Mouse (Mus musculus) lung, postnatal 0 days (tissue): ENCODE data around the gene Rorb. TPM values are rescaled to one million over a fixed set of nuclear protein-coding genes. Genes with fewer than 3 reads are reported as not detected.

ENCODE experiments used
- ATAC-seq: fragments of 200-750 bp; cut with Nextera tagmentation; 2 replicates; pipeline ENCODE4 v1.8.0; 2017; ENCODE audit warnings: moderate library complexity
- DNase-seq: peaks from one replicate; pipeline ENCODE4 v3.0.0-alpha.2; 2016; ENCODE audit warnings: low spot score
- H3K27ac ChIP-seq: fragments of 300-500 bp; sonication (generic); 2 replicates; pipeline ENCODE4 v1.5.1; 2014; ENCODE audit warnings: antibody characterized with exemption, mild to moderate bottlenecking, low read length, mixed read lengths
- H3K27me3 ChIP-seq: fragments of 300-500 bp; sonication (generic); replicated peaks from 2 replicates; pipeline ENCODE4 v1.6.1; 2014; ENCODE audit warnings: low read length, mixed read lengths; ENCODE audit not compliant: insufficient read depth
- H3K36me3 ChIP-seq: fragments of 300-500 bp; sonication (generic); 2 replicates; pipeline ENCODE4 v1.6.1; 2014; ENCODE audit warnings: low read length, mixed read lengths; ENCODE audit not compliant: insufficient read depth
- H3K4me1 ChIP-seq: fragments of 300-500 bp; sonication (generic); 2 replicates; pipeline ENCODE4 v1.6.1; 2014; ENCODE audit warnings: antibody characterized with exemption, low read depth, low read length, mixed read lengths; ENCODE audit not compliant: insufficient read depth
- H3K4me2 ChIP-seq: fragments of 300-500 bp; sonication (generic); replicated peaks from 2 replicates; pipeline ENCODE4 v1.6.1; 2014; ENCODE audit warnings: low read depth, mild to moderate bottlenecking, low read length, moderate library complexity, mixed read lengths
- H3K4me3 ChIP-seq: fragments of 300-500 bp; sonication (generic); 2 replicates; pipeline ENCODE4 v1.5.1; 2014; ENCODE audit warnings: low read depth, low read length
- H3K9ac ChIP-seq: fragments of 300-500 bp; sonication (generic); replicated peaks from 2 replicates; pipeline ENCODE4 v1.6.1; 2014; ENCODE audit warnings: low read depth, mild to moderate bottlenecking
- H3K9me3 ChIP-seq: fragments of 300-500 bp; sonication (generic); 2 replicates; pipeline ENCODE4 v1.6.1; 2016; ENCODE audit warnings: low read length, mixed read lengths
- CTCF ChIP-seq: IDR thresholded peaks from 2 replicates; pipeline ENCODE4 v1.5.1; 2016; ENCODE audit warnings: antibody characterized with exemption, mild to moderate bottlenecking
- EP300 ChIP-seq: IDR thresholded peaks from 2 replicates; pipeline ENCODE4 v1.6.1; 2016; ENCODE audit warnings: antibody characterized with exemption, mild to moderate bottlenecking, control low read depth
- WGBS: fragments of 180-500 bp; shearing (Covaris S2); extraction: QIAGEN DNeasy Blood & Tissue Kit; methylation state at CpG from one replicate; pipeline ENCODE4 v1.1.7; 2014; 5-methylcytosine and 5-hydroxymethylcytosine counted together
- polyA plus RNA-seq: library from polyadenylated mRNA; unstranded; fragments of >200 nt; fragmentation: Nextera tagmentation; extraction: Ambion mirVana; gene quantifications from 2 replicates; pipeline ENCODE4 v1.2.1, GENCODE M21; 2015

The Rorb gene
- polyA plus RNA-seq, 1 experiment from 2014 or later = 0.14 TPM

DNA sequence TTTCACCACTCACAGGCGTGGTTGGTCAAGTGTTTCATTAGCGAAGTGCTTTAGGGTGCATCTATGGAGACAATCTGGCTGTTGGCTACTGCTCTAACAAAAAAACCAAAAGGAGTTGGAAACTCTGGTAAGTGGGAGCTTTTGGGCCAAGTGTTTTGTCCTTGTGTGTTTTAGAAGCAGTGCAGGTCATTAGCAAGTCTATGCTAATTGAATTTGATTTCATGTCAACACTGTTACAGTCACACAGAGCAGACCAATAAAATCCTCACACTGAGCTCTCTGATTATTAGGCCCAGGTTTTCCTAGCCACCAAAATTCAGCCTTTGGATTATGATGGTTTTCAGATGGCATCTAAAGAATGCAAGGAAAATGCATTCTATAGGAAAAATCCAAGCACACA, 70.2 kb downstream of the Rorb start:
- no peak for TF ChIP-seq CTCF
- TF ChIP-seq EP300 = no peak
- H3K27me3 ChIP-seq = no peaks in the 10 kb centered on the region
- H3K27ac ChIP-seq = no peak overlapping the region
- H3K4me1 ChIP-seq = no peaks in the 10 kb centered on the region
- no peaks in the 10 kb centered on the region for H3K9me3 ChIP-seq
- H3K9ac ChIP-seq = no peak overlapping the region
- H3K4me2 ChIP-seq = no peak overlapping the region
- no peak overlapping the region for H3K4me3 ChIP-seq
- ATAC-seq = no peak
- 39% methylated on average over 2 of the region's 2 CpGs for WGBS
- no peaks in the 10 kb centered on the region for H3K36me3 ChIP-seq
- no peak for DNase-seq

DNA sequence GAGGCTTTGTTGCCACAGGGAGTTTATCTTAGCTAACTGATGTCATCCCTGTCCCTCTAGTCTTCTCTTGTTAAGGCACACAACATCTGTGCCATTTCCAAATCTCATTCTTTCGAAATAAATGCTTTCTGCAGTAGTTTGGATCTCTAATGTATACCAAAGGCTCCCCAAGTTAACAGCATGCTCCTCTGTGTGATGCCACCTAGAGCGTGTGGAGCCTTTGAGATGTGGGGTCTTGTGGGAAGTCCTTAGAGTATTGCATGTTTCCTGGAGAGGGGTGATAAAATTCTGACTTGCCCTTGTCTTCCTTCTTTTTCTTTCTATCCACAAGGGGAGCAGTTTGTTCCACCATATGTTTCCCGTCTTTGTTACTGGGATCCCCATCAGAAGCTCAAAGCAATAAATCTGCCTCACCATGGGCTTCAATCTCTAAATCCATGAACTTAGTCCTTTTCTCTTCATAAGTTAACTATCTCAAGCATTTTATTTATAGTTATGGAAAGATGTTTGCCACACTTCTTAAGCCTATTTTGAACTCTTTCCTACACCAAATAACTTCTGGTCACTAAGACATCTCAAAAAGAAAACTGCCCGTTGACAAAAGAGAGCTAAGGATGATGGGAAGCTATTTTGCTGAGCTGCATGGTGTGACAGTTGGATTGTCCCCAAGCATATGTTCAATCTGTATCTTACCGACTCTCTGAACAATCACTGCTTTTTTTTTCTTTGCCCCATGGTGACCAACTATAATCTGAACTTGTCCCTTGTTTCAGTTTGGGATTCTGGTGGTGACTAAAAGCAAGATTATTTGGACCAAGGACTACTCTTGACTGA, 76.3 kb downstream of the Rorb start:
- no peaks in the 10 kb centered on the region for H3K27me3 ChIP-seq

DNA sequence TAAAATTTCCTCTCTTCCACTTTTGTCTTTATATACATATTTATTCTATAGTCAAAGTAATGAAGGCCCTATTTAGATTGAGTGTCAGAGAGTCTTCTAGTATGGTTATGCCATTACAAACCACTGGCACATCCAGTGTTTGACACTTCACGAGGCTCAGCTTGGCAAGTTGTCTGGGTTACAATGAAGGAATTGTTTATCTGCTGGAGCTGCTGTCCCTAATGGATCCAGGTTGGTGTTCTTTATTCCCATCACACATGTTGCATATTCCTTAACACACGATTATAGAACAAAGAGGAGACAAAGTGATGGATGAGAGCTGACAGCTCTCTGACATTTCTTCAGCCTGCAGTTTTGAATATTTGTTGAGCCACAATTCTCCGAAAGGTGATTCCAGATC, 77.0 kb downstream of the Rorb start:
- no peak for ATAC-seq
- WGBS = 50% methylated on average over 3 of the region's 3 CpGs

More for the DNA sequence above, 76.3 kb downstream of the Rorb start:
- Histone ChIP-seq H3K9me3 (no peaks in the 10 kb centered on the region), H3K4me2 (no peak overlapping the region), H3K9ac (no peak overlapping the region), H3K4me1 (no peaks in the 10 kb centered on the region), H3K36me3 (no peaks in the 10 kb centered on the region), H3K4me3 (no peak overlapping the region), H3K27ac (no peak overlapping the region)
- no peak for TF ChIP-seq EP300
- no peak for TF ChIP-seq CTCF
- DNase-seq (peak; percentile 9), ATAC-seq (no peak)
- 50% methylated on average over 5 of the region's 5 CpGs for WGBS

DNA sequence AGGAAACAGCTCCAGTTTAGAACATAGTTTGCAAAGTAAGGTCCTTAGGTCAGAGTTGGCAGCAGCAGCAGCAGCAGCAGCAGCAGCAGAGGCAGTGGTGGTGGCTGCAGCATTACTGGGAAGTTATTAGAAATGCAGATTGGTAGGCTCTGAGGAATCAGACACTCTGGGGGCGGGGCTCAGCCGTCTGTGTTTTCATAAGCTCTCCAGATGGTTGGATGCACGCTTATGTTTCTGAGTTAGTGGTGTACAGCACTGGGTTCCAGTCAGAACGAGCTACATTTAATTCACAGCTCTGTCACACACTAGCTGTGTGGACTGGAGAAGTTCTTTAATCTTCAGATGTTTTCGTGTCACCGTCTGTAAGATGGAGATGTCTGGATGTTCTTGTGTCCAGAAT, 105.9 kb downstream of the Rorb start:
- Histone ChIP-seq H3K9ac (no peak overlapping the region), H3K4me2 (no peak overlapping the region), H3K36me3 (no peaks in the 10 kb centered on the region), H3K27ac (no peak overlapping the region), H3K27me3 (no peaks in the 10 kb centered on the region), H3K4me3 (no peak overlapping the region), H3K4me1 (no peaks in the 10 kb centered on the region), H3K9me3 (no peaks in the 10 kb centered on the region)
- ATAC-seq = no peak
- WGBS = 42% methylated on average over 6 of the region's 6 CpGs
- no peak for DNase-seq
- TF ChIP-seq EP300 (no peak), CTCF (no peak)

More for the DNA sequence above, 77.0 kb downstream of the Rorb start:
- Histone ChIP-seq H3K27ac (no peak overlapping the region), H3K4me1 (no peaks in the 10 kb centered on the region), H3K36me3 (no peaks in the 10 kb centered on the region), H3K9me3 (no peaks in the 10 kb centered on the region), H3K9ac (no peak overlapping the region), H3K27me3 (no peaks in the 10 kb centered on the region), H3K4me2 (no peak overlapping the region), H3K4me3 (no peak overlapping the region)
- no peak for DNase-seq
- TF ChIP-seq CTCF (no peak), EP300 (no peak)

DNA sequence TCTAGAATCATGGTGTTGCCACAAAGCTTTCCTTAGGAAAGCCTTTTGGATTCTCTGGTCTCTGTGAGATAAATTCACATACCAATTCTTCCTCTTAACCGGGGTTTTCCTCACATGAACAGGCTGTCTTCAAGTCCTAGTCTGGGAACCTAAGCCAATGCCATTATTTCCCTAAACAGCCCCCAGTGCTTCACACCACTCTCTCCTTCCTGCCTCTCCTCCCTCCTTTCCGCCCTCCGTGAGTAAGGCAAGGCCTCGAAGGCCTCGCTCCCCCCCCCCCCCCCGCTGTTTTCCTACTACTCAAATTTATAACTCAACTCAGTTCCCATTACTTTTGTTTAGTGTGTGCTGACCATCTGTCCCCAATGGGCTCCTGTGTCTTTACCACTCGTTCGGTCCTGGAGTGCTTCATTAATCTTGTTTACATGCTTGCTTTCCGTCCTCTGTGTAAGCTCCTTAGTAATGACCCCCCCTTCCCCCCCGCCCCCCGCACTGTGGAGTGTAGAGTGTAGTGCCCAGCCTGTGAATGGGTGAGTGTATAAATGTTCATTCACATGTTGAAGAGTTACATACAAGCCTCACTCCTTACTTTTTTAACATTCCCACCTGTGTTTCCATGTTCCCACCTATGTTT, 106.9 kb downstream of the Rorb start:
- no peaks in the 10 kb centered on the region for H3K27me3 ChIP-seq
- H3K4me2 ChIP-seq = no peak overlapping the region
- no peaks in the 10 kb centered on the region for H3K36me3 ChIP-seq
- H3K9me3 ChIP-seq = no peaks in the 10 kb centered on the region
- H3K4me1 ChIP-seq = no peaks in the 10 kb centered on the region
- no peak for TF ChIP-seq CTCF
- TF ChIP-seq EP300 = no peak
- 45% methylated on average over 8 of the region's 11 CpGs for WGBS
- no peak overlapping the region for H3K9ac ChIP-seq
- H3K4me3 ChIP-seq = no peak overlapping the region
- ATAC-seq (peak; percentile 28; the same call in 1 of the 2 replicates), DNase-seq (no peak)
- H3K27ac ChIP-seq = no peak overlapping the region

GRCm38 (mm10) chr19:18998966-18999365, 112.0 kb downstream of the Rorb start:
- Histone ChIP-seq H3K9me3 (no peaks in the 10 kb centered on the region), H3K9ac (no peak overlapping the region), H3K27ac (no peak overlapping the region), H3K4me3 (no peak overlapping the region), H3K4me1 (no peaks in the 10 kb centered on the region), H3K36me3 (no peaks in the 10 kb centered on the region), H3K27me3 (no peaks in the 10 kb centered on the region), H3K4me2 (no peak overlapping the region)
- peak; percentile 28; the same call in 1 of the 2 replicates for ATAC-seq
- DNase-seq = peak; percentile 16
- no peak for TF ChIP-seq CTCF
- no peak for TF ChIP-seq EP300
- 66% methylated on average over 8 of the region's 8 CpGs for WGBS
